Mouse (Mus musculus) left cerebral cortex, adult 9 months (tissue): Measurements from ENCODE around the gene Kcna1.

Source experiments
- DNase-seq, 2 experiments: peaks; one replicate each; pipeline ENCODE4 v3.0.0; 2022; ENCODE audit warnings: low spot score in 2 of 2

Gene Kcna1

DNA sequence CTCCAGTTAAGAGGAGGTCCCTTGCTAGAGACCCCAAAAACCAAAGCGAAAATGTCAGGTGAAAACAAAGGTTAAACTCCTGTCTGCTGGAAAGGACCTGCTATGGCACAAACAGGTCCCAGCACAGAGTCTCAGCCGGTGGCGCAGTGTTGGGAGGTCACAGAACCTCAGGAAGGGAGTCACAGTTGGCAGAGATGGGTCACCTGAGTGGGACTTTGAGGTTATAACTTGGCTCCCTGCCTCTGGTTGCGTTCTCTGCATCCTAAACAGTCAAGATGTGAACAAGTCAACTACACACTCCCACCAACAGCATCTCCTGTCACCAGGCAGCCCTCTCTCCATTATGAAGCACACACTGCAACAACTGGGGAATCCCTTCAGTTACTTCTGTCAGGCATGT is 48.4 kb downstream of the Kcna1 start:
- DNase-seq: no peak

DNA sequence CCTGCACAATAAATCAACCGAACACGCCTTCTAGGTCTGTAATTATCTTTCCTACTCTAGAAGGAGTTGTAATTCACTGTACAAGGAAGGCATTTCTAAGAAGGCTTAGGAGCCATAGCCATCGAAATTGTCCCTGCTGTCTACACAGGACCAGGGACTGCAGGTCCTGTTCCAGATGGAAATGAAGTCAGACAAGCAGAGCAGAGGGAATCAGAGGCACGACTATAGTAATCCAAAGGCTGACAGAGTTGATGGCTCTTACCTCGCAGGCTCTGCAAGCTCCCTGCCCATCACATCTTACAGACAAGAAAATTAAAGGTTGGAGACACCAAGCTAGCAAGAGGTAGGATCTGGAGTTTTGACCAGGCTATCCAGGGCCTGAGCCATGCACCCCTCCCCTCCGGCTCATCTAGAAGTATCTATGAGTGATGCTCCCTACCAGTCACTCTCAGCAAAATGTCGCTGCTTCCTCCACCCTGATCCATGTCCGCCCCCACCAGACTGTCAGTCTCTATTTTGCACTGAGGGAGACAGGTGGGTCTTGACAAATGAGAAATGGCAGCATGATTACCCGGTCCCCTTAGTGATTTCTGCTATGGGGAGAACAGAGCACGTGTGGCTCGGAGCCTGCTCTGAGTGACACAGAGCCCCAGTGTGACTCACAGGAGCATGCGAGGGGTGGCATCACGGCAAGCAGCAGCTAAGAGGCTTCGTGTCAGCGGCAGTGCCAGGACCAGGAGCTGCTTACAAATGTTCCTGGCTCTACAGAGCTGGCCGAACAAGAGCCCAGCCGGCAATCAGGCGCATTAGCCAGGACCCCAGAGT is 50.2 kb downstream of the Kcna1 start:
- no peak for DNase-seq

DNA sequence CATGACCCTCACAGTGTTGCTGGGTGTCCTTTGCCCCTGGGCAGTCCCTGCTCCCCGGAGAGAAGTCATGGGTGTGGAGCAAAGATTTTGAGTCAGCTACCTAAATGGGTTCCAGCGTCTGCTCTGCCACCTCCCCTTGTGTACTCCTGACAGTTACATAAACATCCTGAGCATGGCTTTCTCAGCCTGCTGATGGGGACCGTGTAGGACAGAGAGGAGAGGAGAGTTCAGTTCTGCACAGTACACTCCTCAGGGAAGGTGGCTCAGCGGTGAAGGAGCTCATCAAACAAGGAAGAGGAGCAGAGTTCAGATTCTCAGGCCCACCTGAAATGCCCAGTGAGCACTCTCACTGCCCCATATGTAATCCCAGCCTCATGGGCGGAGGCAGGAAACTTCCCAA is 51.1 kb downstream of the Kcna1 start:
- DNase-seq: no peak

DNA sequence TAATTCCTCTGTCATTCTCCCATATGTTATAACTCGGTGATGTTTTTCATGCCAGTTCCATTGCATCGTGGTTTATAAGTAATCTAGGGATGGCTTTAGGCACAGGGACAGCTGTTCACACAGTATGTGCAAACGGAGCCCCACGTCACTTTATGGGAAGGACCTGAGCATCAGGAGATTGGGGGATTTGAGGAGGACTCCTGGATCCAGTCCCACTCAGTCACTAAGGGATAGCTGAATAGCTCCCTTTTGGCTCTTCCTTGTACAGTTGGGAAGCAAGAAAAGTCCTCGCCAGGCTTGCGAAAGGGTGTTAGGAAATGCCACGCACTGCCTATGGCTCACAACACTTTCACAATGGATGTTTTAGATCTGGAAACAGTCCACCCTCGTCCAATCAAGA is 51.8 kb downstream of the Kcna1 start:
- no peak for DNase-seq

DNA sequence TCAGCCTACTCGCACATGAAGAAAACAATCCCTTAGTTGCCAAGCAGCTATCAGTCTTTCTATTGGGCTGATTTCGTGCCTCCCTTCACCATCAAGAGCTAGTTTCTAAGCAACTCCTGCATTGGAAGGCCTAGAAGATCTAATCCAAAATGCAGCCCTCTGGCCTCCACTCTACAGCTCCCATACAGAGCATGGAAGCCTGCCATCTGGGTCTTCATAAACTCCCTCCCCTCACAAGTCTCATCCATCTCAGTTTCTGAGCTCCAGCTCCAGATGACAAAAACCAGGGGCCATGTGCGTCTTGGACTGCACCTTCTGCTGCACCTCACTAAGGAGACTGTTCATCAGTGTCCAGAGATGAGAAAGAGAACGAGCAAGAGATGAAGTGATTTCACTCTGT is 52.8 kb downstream of the Kcna1 start:
- DNase-seq: no peak
